Mouse (Mus musculus) hindbrain, embryonic 14.5 days (tissue): ENCODE results near the gene Gm45713. TPM values are rescaled to one million over a fixed set of nuclear protein-coding genes. Genes with fewer than 3 reads are reported as not detected.
"Not testable (repeated sequence)": the region's sequence is repeated elsewhere in the genome, so short reads cannot be mapped to it uniquely, and the experiment has no call there.

Experiments
- ATAC-seq: fragments of 200-750 bp; cut with Nextera tagmentation; 2 replicates; pipeline ENCODE4 v1.8.0; 2017; ENCODE audit warnings: moderate number of reproducible peaks, mild to moderate bottlenecking, moderate TSS enrichment, moderate library complexity; ENCODE audit not compliant: low FRiP score
- DNase-seq: peaks from one replicate; pipeline ENCODE4 v3.0.0-alpha.2; 2015; ENCODE audit warnings: low spot score
- H3K27ac ChIP-seq: fragments of 300-500 bp; sonication (generic); 2 replicates; pipeline ENCODE4 v1.5.1; 2014; ENCODE audit warnings: mild to moderate bottlenecking, moderate library complexity
- H3K27me3 ChIP-seq: fragments of 300-500 bp; sonication (generic); 2 replicates; pipeline ENCODE4 v1.6.1; 2014; ENCODE audit warnings: mild to moderate bottlenecking, low read length, mixed read lengths; ENCODE audit not compliant: control insufficient read depth, insufficient read depth
- H3K36me3 ChIP-seq: fragments of 300-500 bp; sonication (generic); replicated peaks from 2 replicates; pipeline ENCODE4 v1.6.1; 2014; ENCODE audit not compliant: control insufficient read depth, insufficient read depth
- H3K4me1 ChIP-seq: fragments of 300-500 bp; sonication (generic); replicated peaks from 2 replicates; pipeline ENCODE4 v1.6.1; 2014; ENCODE audit warnings: antibody characterized with exemption, low read length, mixed read lengths; ENCODE audit not compliant: control insufficient read depth, insufficient read depth
- H3K4me2 ChIP-seq: fragments of 300-500 bp; sonication (generic); replicated peaks from 2 replicates; pipeline ENCODE4 v1.6.1; 2014; ENCODE audit warnings: mild to moderate bottlenecking, moderate library complexity
- H3K4me3 ChIP-seq: fragments of 300-500 bp; sonication (generic); replicated peaks from 2 replicates; pipeline ENCODE4 v1.5.1; 2014; ENCODE audit warnings: mild to moderate bottlenecking, low read length
- H3K9ac ChIP-seq: fragments of 300-500 bp; sonication (generic); 2 replicates; pipeline ENCODE4 v1.6.1; 2014
- H3K9me3 ChIP-seq: fragments of 300-500 bp; sonication (generic); 2 replicates; pipeline ENCODE4 v1.6.1; 2016; ENCODE audit warnings: low read length; ENCODE audit not compliant: control insufficient read depth
- WGBS: fragments of 180-500 bp; shearing (Covaris S2); extraction: QIAGEN DNeasy Blood & Tissue Kit; methylation state at CpG from one replicate; pipeline ENCODE4 v1.1.7; 2014; 5-methylcytosine and 5-hydroxymethylcytosine counted together
- polyA plus RNA-seq: library from polyadenylated mRNA; unstranded; fragments of >200 nt; fragmentation: Nextera tagmentation; extraction: Ambion mirVana; gene quantifications from 2 replicates; pipeline ENCODE4 v1.2.1, GENCODE M21; 2014

Gene Gm45713
- polyA plus RNA-seq, 1 experiment from 2014 or later = not detected

DNA sequence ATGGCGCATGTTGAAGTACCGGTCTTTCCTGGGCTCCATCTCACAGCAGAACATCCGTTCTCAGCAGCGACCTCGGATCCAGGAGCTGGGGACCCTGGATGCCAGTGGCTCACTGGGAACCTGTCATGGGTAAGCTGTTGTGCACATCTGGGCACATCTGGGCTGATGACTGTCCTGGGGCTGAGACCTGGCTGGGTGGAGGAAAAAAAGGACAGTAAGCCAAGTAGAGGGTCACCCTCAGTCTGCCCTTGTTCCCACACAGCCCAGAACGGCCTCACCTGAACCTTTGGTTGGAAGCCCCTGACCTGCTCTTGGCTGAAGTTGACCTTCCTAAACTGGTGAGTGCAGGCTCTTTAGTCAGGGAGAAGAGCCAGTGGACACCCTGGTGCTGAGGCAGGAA, 23.0 kb upstream of the Gm45713 start:
- Histone ChIP-seq H3K4me3 (no peak overlapping the region), H3K27me3 (peaks cover 16% of the 10 kb centered on the region)
- WGBS = 98% methylated on average over 6 of the region's 6 CpGs

DNA sequence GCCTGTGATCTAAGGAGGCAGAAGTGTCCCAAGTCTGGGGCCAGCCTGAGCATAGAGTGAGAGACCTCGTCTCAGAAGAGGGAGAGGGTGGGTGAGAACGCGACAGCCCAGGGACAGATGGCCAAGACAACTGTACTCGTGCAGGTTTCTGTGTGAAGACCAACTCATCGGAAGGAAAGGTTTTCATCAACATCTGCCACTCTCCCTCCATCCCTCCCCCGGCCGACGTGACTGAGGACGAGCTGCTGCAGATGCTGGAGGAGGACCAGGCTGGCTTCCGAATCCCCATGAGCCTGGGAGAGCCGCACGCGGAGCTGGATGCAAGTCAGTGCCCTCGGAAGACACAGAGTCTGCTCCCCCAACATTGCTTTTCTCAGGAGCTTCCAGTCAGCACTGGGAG, 21.4 kb upstream of the Gm45713 start:
- DNase-seq (no peak), ATAC-seq (no peak)
- no peak overlapping the region for H3K9ac ChIP-seq
- no peak overlapping the region for H3K27ac ChIP-seq
- H3K4me3 ChIP-seq = no peak overlapping the region
- H3K9me3 ChIP-seq = no peaks in the 10 kb centered on the region
- H3K4me1 ChIP-seq = peaks cover 18% of the 10 kb centered on the region
- WGBS = 86% methylated on average over 14 of the region's 14 CpGs
- H3K36me3 ChIP-seq = peaks cover 25% of the 10 kb centered on the region
- H3K4me2 ChIP-seq = no peak overlapping the region
- peaks cover under 1% of the 10 kb centered on the region; the same call in 1 of the 2 replicates for H3K27me3 ChIP-seq

More for the DNA sequence above, 23.0 kb upstream of the Gm45713 start:
- Histone ChIP-seq H3K4me1 (peaks cover 22% of the 10 kb centered on the region), H3K9me3 (no peaks in the 10 kb centered on the region), H3K27ac (no peak overlapping the region), H3K4me2 (no peak overlapping the region), H3K36me3 (peaks cover 25% of the 10 kb centered on the region), H3K9ac (no peak overlapping the region)
- DNase-seq (no peak), ATAC-seq (no peak)

DNA sequence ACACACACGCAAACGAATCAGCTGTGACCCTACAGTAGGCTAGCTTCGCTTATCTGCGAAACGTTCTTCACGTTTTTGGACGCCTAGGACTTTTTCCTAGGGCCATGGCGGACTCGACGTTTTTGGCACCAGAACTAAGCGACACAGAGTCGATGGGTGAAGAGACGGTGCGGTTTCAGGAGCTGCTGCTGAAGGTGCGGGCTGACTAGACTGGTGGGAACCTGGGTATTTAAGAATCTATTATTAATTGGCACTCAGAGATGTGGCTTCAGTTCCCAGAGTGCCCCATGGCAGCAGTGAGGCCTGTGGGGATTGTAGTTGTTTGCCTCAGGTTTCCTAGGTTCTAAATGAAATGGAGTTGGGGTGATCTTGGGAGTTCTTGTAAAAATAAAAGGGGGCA, 20.2 kb upstream of the Gm45713 start:
- H3K4me3 ChIP-seq = no peak overlapping the region
- no peaks in the 10 kb centered on the region for H3K9me3 ChIP-seq
- DNase-seq (no peak), ATAC-seq (no peak)
- no peaks in the 10 kb centered on the region for H3K27me3 ChIP-seq
- peaks cover 12% of the 10 kb centered on the region for H3K4me1 ChIP-seq
- H3K4me2 ChIP-seq = no peak overlapping the region
- WGBS = 95% methylated on average over 15 of the region's 15 CpGs
- no peak overlapping the region for H3K27ac ChIP-seq
- no peak overlapping the region for H3K9ac ChIP-seq
- H3K36me3 ChIP-seq = peaks cover 25% of the 10 kb centered on the region

DNA sequence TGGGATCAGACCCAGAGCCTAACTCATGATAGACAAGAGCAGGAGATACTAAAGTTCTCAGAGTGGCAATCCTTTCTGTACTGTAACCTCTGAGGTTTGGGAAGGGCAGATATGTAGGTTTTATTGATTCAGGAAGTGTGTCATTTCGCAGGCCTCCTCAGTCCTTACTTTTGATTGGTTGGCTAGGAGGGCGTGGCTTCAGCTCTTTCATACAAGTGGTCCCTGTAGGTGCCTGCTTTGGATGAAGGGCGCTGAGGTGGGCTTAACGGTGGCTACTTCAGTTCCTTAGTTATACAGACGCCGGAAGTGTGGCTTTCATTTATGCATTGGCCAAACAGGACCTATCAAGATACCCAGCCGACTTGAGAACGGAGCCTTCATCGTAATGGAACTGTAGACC, 19.6 kb upstream of the Gm45713 start:
- H3K9me3 ChIP-seq = no peaks in the 10 kb centered on the region
- peaks cover 12% of the 10 kb centered on the region for H3K4me1 ChIP-seq
- no peak overlapping the region for H3K9ac ChIP-seq
- 88% methylated on average over 9 of the region's 9 CpGs for WGBS
- H3K4me2 ChIP-seq = peak overlapping the region; percentile 93
- DNase-seq = no peak
- no peak overlapping the region for H3K27ac ChIP-seq
- no peak overlapping the region for H3K4me3 ChIP-seq
- no peak for ATAC-seq
- H3K36me3 ChIP-seq = peaks cover 24% of the 10 kb centered on the region
- no peaks in the 10 kb centered on the region for H3K27me3 ChIP-seq

DNA sequence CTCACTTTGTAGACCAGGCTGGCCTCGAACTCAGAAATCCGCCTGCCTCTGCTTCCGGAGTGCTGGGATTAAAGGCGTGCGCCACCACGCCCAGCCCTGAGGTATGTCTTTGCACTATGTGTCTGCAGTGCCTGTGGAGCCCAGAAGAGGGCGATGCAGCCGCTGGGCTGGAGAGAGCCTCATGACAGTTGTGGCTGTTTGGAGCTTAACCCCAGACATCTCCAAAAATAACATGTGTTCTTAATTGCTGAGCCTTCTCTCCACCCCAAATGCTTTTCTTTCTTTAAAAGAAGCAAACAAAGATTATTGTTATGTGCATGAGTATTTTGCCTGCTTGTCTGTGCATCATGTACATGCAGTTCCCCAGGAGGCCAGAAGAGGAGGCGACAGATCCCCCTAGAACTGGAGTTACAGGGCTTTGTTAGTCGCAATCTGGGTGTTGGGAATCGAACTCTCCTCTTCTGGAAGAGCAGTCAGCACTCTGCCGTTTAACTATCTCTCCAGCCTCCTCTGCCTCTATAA, 19.0 kb upstream of the Gm45713 start:
- Histone ChIP-seq H3K27ac (peak overlapping the region; percentile 14; the same call in 1 of the 2 replicates), H3K4me1 (peaks cover 12% of the 10 kb centered on the region), H3K4me3 (peak overlapping the region; percentile 68), H3K4me2 (peak overlapping the region; percentile 93), H3K9me3 (no peaks in the 10 kb centered on the region), H3K27me3 (no peaks in the 10 kb centered on the region), H3K36me3 (peaks cover 19% of the 10 kb centered on the region), H3K9ac (peak overlapping the region; percentile 94; the same call in 1 of the 2 replicates)
- DNase-seq (no peak), ATAC-seq (no peak; the same call in 1 of the 2 replicates)
- WGBS = 80% methylated on average over 12 of the region's 12 CpGs

DNA sequence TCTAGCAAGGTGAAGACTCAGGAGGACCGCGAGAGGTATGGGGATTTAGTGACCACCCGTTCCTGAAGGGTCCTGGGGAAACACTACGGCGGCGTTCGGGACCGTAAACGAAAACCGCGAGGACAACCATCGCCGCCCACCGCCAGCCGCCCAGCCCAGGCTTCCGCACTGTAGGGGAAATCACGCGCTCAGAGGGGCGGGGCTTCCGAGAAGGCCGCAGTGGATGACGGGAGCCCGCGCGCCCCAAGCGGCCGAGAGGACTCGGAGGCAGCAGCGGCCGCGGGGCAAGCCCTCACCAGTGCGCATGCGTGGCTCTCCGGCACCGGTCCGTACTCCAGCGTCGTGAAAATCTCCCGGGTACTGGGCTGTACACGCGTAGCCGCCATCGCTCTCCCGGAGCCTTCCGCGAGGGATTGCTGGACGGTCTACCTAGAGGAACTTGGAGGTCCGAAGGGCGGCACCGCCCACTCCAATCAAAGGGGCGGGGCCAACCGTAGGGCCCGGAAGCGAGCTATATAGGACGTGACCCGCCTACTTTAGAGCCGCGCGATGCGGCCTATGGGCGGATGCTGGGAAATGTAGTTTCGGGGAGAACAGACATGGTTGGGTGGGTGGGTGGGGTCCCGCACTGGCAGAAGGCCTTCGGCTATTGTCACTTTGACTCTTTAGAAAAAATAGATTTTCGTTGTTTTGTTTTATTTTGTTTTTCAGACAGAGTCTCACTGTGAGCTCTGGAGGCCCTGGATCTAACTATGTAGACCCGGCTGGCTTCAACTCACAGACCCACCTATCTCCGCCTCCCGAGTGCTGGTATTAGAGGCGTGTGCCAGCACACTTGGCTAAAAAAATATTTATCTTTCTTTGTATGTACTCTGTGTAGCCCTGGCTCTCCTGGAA, 18.3 kb upstream of the Gm45713 start, which contains the start of the genes Pih1d1 and Aldh16a1:
TSS of gene Pih1d1 (plus strand) at position 208 of the 897 bp plus-strand sequence.
TSS of gene Aldh16a1 (minus strand) at position 489 of the 897 bp plus-strand sequence.
- Histone ChIP-seq H3K9ac (peak within 1 kb of the TSS; percentile 94), H3K4me3 (peak within 1 kb of the TSS; percentile 68), H3K36me3 (peaks cover 13% of the 10 kb centered on the region), H3K9me3 (no peaks in the 10 kb centered on the region), H3K4me2 (peak within 1 kb of the TSS; percentile 93), H3K4me1 (peaks cover 12% of the 10 kb centered on the region), H3K27ac (peak within 1 kb of the TSS; percentile 97), H3K27me3 (no peaks in the 10 kb centered on the region)
- DNase-seq = peak; percentile 96
- 5% methylated on average over 68 of the region's 69 CpGs for WGBS
- ATAC-seq = peak; percentile 97

DNA sequence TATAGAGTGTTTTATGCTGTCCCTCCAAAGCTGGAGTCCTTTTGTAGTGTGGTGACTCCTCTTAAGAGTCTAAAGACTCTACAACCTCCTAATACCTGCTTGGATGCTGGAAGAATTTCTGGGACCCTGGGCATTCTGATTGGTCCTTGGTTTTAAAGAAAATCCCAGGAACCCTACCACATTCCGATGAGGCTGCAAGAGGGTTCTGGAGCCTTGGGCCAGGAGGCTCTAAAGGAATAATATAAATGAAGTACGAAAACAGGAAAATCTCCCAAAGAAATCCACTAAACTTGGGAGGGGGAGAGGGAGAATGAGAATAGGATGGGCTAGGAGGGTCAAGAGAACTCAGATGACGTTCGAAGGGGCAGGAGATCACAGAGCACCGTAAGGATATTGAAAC, 17.6 kb upstream of the Gm45713 start:
- no peak for DNase-seq
- peak overlapping the region; percentile 97 for H3K27ac ChIP-seq
- H3K4me1 ChIP-seq = peaks cover 12% of the 10 kb centered on the region
- no peak for ATAC-seq
- H3K9me3 ChIP-seq = no peaks in the 10 kb centered on the region
- peak overlapping the region; percentile 93 for H3K4me2 ChIP-seq
- peaks cover 5% of the 10 kb centered on the region; the same call in 1 of the 2 replicates for H3K36me3 ChIP-seq
- H3K9ac ChIP-seq = peak overlapping the region; percentile 94
- WGBS = 2% methylated on average over 5 of the region's 5 CpGs
- peak overlapping the region; percentile 68 for H3K4me3 ChIP-seq
- no peaks in the 10 kb centered on the region for H3K27me3 ChIP-seq

DNA sequence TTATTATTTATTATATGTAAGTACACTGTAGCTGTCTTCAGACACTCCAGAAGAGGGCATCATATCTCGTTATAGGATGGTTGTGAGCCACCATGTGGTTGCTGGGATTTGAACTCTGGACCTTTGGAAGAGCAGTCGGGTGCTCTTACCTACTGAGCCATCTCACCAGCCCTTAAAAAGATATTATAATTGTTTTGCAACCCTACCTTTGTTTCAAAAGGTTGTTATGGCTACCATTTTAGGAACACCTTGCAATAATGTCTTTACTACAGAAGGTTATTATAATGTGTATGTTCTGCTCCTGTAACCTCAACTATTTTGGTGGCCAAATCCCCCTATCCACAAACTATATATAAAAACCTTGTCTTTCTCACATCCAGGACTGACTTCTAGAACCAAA, 17.0 kb upstream of the Gm45713 start:
- ATAC-seq, H3K9ac ChIP-seq, H3K9me3 ChIP-seq, H3K36me3 ChIP-seq, H3K27ac ChIP-seq, H3K4me3 ChIP-seq, DNase-seq, H3K27me3 ChIP-seq: not testable (repeated sequence)
- Histone ChIP-seq H3K4me2 (peak overlapping the region; percentile 93), H3K4me1 (peaks cover 12% of the 10 kb centered on the region)
- WGBS = 95% methylated on average over 2 of the region's 2 CpGs

DNA sequence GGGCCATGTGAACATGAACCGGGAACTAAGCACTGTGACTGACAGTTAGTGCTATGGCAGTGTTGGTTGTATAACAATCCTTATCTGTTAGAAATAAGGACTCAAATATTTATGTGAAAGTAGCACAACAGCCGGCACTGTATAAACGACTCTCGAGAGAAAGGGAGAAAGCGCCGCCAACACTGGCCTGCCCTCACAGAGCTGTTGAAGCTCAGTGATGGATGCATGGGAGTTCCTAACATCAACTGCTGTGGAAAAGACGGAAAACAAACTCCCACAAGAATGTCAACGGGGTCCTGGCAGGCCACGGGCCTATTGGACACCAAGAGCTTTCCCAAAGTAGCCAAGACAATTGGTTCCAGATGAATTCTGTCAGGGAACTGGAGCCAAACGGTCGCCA, 15.3 kb upstream of the Gm45713 start:
- Histone ChIP-seq H3K4me3 (no peak overlapping the region), H3K4me1 (peaks cover 12% of the 10 kb centered on the region), H3K27ac (no peak overlapping the region), H3K9me3 (no peaks in the 10 kb centered on the region), H3K36me3 (0 out of 2 replicates have a peak, but pooled peaks cover 6% of the 10 kb centered on the region), H3K9ac (0 out of 2 replicates have a peak overlapping the region, but pooled peaks have one; percentile 28), H3K4me2 (no peak overlapping the region), H3K27me3 (no peaks in the 10 kb centered on the region)
- no peak for ATAC-seq
- no peak for DNase-seq
- WGBS = 56% methylated on average over 11 of the region's 11 CpGs
